Mouse (Mus musculus) testis, postnatal 14 days (tissue): Measurements from ENCODE around the gene Gm49403.

Experiments used
- DNase-seq: peaks from one replicate; pipeline ENCODE4 v3.0.0; 2021; ENCODE audit warnings: low spot score

Gene Gm49403

DNA sequence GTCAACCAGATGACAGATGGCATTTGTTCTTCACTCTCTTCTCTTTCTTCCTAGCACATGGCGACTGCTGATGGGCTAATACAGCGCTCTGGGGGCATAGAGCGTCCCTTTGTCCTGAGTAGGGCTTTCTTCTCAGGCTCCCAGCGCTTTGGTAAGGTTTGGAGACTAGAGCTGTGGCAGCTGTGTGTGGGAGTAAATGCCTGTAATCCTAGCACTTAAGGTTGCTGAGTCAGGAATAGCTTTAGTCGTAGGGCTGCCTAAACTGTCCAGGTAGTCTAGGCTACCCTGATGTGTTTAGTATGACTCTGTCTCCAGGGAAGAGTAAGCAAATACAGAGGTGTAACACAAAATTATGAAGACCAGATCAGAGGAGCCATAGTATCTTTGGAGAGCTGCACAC, 28.1 kb downstream of the Gm49403 start:
- no peak for DNase-seq

DNA sequence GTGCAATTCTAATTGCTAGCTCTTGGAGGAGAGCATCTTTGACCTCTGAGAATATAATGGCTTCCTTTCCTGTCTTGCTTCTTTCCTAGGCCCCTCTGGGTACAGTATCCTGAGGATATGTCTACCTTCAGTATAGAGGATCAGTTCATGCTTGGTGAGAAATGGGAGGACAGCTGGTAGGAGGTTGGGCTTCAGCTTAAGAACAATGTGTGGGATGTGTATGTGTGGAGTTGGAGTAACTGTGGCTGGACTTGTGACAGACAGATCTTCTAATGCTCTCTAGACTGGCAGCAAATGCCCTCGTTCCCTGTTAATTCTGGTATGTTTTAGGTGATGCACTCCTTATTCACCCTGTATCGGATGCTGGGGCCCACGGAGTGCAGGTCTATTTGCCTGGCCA, 30.5 kb downstream of the Gm49403 start:
- DNase-seq = no peak

DNA sequence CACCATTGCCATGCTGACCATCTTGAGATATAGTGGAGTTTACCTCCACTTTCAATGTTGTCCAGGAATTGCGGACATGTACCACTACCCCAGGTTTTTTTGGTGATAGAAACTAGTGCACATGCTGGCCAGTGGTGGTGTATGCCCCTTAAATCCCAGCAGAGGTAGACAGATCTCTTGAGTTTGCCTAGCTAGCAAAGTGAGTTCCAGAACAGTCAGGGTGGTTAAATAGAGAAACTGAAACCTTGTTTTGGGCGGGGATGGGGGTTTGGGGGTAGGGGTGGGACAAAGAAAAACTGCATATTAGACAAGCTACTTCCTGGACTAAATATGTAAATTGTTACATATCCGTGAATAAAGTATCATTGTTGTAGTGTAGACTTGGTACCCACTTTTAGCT, 35.3 kb downstream of the Gm49403 start:
- no peak for DNase-seq

DNA sequence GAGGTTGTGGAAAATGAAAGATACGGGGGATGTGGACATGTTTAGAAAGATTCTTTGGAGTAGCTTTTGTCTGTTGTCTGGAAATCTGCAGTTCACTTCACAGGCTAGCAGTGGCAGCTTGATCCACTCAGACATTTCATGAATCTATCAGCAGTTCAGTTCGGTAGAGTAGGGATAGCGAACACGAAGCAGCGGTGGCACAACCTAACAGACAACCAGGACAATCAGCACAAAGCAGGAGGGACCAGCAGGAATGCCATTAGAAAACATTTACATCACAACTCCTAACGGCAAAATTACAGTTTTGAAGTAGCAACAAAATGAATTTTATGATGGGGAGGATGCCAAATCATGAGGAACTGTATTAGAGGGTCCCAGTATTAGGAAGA, 35.9 kb downstream of the Gm49403 start:
- no peak for DNase-seq

DNA sequence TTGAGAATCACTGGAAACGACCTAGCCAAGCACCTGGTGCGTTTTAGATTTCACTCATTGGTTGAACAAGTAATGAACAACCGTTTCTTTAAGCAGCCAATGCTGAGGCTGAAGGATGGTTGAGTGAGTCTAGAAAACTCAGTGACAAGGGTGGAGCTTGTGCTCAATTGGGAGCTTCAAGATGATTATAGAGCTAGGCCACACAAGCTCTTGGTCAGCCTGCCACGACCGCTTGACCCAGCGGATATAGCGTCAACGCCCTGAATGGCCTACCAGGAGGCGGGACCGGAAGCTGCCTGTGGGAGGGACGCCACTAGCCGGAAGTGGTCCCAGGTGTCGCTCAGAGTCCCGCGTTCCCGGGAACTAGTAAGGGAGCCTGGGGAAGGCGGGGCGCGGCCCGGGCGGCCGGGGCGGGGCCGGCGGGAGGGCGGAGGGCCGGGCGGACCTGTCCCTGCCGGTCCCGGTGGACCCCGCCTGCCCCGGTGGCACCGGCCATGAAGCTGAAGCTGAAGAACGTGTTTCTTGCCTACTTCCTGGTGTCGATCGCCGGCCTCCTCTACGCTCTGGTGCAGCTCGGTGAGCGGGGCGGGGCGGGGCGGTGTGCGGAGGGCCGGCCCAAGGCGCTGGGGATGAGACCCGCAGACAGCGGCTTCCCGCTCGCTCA, 36.5 kb downstream of the Gm49403 start, which contains the start of gene B3gat3:
Gene B3gat3 (plus strand): TSS at position 302 of the 664 bp plus-strand sequence.
- peak; percentile 93 for DNase-seq

DNA sequence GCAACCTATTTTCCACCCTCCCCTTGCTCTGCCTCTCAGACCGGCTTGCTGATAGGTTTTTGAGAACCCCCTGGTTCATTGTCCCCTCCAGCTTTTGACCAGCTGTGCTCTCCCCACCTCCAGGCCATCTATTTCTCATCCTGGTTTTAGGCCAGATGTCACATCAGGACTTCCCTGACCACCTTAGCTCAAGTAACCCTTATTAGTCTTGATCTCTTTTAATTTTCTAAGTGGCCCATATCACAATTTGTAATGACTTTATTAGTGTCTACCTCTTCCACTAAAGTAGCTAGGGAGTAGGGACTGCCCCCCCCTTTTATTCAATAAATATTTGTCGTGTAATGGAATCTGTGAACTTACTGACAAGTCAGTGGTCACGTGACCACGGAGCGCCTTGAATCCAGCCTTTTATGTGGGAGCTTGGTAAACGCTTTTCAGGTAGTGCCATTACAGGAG, 37.1 kb downstream of the Gm49403 start:
- no peak for DNase-seq

DNA sequence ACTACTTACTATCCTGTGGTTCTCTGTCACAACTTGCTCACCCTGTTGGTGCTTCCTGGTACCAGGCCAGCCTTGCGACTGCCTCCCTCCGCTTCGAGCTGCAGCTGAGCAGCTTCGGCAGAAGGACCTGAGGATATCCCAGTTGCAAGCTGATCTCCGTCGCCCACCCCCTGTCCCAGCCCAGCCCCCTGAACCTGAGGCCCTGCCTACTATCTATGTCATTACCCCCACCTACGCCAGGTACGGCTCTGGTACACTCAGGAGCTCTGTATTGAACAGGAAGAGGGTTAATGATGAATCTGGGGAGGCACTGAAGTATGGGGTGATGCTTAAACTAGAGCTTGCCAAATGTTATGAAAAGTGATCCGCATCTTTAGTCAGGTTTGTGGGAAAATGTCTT, 38.0 kb downstream of the Gm49403 start:
- DNase-seq = no peak

DNA sequence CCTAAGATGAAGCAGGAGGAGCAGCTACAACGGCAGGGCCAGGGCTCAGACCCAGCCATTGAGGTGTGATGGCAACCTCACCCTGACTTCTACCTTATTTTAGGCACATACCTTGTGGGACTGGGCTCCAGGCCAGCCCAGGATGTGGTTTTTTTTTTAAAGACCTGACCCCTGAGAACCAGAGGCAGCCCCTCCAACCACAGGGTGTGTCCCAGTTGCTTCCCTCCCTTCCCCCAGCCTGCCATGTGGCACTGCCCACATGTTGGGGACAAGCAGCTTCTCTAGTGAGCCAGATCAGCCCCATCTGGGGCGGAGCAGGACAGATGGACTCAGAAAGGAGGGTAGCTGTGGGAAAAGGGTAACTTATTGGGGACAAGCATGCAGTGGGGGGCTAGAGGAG, 43.0 kb downstream of the Gm49403 start:
- DNase-seq = no peak

DNA sequence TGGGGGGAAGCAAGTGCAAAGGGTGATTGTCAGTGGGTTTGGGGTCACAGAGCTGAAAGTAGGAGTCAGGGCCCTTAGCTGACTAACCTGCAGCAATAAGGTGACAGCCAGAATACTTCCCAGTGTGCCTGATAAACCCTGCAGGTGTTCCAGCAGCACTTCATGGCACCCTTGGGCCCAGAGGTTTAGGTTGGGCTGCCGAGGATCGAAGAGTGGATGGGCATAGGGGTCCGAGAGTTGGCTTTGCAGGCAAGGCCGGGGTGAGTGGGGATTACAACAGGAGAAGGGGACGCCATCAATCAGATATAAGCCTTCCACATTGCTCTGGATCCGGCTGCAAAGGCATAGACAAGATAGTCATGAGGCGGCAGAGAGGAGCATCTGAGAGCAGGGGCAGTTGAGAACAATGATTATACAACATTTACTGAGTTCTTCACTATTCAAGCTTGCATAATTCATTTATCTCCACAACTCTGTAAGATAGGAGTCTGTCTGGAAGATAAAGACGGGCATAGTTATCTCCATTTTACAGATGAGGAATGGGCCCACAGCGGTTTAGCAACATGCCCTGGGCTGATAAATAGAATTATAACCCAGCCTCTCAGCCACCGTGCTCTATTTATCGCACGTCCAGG, 44.3 kb downstream of the Gm49403 start:
- DNase-seq = no peak

DNA sequence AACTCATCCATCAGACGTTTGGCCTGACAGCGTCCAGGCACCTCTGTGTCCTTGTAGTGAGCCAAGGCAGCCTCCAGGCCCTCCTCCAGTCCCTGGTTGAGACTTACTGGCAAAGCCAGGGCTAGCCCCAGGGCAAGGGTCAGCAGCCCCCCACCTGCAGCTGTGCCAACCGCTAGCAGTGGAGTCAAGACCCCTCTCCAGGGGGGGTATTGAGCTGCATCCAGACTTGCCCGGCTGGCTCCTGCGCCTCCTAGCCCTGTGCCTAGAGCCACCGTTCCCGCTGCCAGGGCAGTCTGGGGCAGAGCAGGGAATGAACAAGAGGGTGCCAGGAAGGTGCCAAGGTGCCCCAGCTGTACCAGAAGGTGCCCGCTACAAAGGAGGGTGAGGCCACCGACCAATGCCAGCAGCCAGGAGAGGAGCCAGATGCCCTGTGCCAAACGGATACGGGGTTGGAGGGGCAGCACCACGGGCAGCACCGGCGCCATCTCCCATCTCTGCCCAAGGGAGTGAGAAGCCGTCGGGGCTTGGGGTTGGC, 45.0 kb downstream of the Gm49403 start:
- no peak for DNase-seq

DNA sequence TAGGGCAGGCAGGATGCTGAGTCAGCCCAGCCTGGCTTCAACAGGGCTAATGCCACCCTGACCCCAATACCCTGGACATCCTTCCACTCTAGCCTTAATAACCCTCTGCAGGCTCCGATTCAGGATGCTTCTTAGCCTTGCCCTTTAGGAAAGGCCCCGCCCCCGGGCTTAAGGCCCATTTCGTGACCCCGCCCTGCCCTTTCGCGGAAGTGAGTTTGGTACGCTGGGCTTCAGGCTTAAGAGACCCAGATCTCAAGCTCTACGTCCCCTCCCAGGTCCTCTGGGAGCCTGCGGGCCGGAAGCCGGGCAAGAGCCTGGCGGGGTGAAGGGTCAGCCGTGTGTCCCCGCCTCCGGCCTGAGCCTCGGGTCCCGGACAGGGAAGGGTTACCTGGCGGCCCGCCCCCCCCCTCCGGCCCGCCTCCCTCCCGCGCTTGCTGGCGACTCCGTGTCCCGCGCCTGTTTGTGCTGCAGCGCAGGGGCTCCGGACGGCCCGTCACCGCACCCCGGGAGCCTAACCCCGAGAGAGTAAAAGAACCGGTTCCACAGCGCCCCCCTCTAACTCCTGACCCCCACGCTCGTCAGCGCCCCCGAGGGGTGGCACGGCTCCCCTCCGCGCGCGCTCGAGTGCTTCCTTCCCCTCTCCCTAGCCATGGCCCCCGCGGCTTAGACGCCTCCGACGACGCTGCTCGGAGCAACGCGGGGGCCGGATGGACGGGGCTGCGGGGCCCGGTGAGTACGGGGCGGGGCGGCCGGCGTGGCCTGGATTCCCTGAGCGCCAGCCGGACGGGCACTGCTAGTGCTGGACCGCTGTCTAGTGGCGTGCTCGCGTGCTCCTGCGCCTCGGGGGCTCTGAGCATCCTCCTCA, 45.7 kb downstream of the Gm49403 start, which contains the start of the genes Rom1 and Eml3:
Gene Rom1 (minus strand): TSS at position 133 of the 865 bp plus-strand sequence.
Gene Eml3 (plus strand): TSS at position 329 of the 865 bp plus-strand sequence.
- DNase-seq = peak; percentile 82

DNA sequence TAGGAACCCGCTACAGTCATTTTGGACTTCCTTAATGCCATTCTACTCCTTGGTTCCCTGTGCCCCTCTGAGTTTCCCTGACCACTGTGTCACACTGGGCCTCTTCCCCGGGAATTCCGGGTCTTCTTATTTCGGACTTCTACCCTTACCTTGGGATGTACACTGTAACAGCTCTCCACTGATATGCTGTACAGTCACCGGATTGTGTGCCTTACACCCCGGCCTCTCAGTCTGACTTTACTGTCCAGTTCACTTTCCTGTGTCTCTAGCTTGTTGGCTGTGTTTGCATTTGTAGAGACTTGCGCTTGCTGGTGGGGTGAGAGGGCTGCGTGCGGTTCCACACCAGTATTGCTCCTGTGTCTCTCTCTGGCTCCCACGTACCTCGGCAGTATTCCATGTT, 46.4 kb downstream of the Gm49403 start:
- DNase-seq = no peak

DNA sequence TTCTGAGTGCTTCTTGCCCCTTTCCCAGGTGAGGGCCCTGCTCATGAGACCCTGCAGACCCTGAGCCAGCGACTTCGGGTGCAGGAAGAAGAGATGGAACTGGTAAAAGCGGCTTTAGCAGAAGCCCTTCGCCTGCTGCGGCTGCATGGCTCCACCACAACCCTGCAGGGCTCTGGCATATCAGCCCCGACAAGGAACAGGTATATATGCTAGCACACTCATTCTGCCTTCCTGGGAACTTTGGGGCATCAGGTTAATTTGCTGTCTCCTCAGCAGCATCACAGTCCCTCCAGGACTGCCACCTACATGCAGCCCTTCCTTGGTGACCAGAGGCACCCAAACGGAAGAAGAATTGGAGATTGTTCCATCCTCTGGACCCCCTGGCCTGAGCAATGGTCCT, 47.0 kb downstream of the Gm49403 start:
- no peak for DNase-seq

DNA sequence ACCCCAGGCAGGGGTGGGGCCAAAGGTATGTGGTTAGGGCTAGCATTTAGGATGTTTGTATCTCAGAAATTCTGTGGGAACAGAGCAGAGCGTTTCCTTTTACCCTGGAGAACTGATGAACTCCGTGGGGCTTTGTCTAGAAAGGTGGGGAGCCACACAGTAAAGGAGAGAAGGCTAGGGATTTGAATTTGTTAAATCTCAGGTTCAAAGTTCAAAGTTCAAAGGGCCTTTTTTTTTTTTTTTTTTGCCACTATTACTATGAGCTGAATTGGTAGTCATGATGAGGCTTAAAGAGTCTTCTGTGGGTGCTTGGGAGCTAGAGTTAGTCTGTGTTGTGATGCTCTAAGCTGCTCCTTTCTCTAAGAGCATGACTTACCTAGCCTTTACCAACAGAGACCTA, 53.0 kb downstream of the Gm49403 start:
- DNase-seq = no peak
